Mouse (Mus musculus) pancreas, adult 10 weeks (tissue): Measurements from ENCODE around the gene Mgmt. TPM values are rescaled to one million over a fixed set of nuclear protein-coding genes. Genes with fewer than 3 reads are reported as not detected.

Source experiments
- polyA plus RNA-seq: library from polyadenylated mRNA; stranded (reverse); fragments of 350-450 nt; fragmentation: Illumina TruSeq; extraction: RNeasy Lipid Tissue Mini Kit (QIAGEN cat#74804); gene quantifications from one replicate; pipeline ENCODE4 v1.2.3, GENCODE M21; 2015; ENCODE audit warnings: low read depth, low replicate concordance; ENCODE audit not compliant: insufficient read depth

Gene Mgmt
- 1.4 TPM for polyA plus RNA-seq

GRCm38 (mm10) chr7:136894106-136894986 lies at the start of gene Mgmt:
Mgmt (plus strand) TSS chr7:136894614.

